Mouse (Mus musculus) kidney, adult 8-10 months (tissue): ENCODE measurements around the gene Serpine1.

ENCODE experiments used
- DNase-seq, 2 experiments: peaks; one replicate each; pipeline ENCODE4 v3.0.0; 2022

The Serpine1 gene

DNA sequence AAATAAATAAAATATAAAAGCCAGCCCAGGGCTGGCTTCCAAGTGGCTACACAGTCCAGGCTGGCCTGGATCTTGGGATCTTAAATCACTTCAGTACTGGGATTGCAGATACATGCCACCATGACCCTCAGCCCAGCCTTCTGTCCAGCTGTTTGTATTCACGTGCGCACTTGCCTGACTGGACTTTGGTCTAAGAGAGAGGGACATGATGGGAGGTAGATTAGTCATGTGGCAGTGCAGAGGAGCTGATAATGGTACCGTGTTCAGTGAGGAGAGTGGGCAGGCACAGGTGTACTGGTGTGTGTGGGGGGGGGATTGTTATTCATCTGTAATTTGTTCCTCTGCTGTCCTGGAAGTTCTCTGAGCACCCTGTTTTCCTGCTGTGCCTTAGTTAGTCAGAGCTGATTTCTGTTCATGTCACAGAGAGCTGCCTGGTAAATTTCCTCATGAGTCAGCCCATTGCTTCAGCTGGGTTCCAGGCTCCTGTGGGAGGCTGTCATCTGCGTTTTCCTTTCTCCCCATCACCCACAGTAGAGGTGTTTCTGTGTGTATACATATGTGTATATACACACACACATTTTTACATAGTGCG lies 20.1 kb downstream of the Serpine1 start:
- DNase-seq: peak in 1 of 2 experiments; percentile 29

GRCm38 (mm10) chr5:137051125-137051524 lies 20.9 kb downstream of the Serpine1 start:
- DNase-seq: peak in 1 of 2 experiments; percentile 35

DNA sequence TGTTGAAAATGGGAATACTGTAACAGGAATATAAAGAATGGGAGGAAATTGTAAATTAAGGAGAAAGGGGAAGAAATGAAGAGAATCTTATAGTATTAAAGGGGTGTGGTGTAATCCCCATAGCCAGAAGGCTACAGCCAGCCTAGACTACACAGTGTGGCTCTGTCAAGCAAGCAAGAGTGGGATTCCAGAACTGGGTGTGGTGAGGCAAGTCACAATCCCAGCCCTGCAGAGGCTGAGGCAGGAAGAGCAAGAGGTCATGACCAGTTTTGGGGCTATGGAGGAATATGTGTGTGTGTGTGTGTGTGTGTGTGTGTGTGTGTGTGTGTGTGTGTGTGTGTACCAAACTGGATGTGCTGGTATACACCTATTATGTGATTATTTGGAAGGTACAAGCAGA lies 25.1 kb downstream of the Serpine1 start:
- no peak for DNase-seq

DNA sequence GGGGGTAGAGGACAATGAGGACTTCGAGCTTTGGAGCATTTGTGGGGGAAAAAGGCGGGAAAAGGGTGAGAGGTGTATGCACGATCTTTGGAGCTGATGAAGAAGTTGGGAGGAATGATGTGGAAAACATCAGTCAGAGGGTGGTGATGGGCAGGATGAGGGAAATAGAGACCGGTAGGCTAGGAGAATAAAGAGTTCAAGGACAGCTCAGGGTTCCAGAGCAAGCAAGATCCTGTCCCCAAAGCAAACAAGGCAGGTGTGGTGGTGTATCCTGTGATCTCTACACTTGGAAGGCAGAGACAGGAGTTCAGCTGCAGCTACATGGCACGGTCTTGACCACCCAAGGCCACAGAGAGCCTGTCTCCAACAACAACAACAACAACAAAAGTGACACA lies 25.7 kb downstream of the Serpine1 start:
- DNase-seq: no peak

DNA sequence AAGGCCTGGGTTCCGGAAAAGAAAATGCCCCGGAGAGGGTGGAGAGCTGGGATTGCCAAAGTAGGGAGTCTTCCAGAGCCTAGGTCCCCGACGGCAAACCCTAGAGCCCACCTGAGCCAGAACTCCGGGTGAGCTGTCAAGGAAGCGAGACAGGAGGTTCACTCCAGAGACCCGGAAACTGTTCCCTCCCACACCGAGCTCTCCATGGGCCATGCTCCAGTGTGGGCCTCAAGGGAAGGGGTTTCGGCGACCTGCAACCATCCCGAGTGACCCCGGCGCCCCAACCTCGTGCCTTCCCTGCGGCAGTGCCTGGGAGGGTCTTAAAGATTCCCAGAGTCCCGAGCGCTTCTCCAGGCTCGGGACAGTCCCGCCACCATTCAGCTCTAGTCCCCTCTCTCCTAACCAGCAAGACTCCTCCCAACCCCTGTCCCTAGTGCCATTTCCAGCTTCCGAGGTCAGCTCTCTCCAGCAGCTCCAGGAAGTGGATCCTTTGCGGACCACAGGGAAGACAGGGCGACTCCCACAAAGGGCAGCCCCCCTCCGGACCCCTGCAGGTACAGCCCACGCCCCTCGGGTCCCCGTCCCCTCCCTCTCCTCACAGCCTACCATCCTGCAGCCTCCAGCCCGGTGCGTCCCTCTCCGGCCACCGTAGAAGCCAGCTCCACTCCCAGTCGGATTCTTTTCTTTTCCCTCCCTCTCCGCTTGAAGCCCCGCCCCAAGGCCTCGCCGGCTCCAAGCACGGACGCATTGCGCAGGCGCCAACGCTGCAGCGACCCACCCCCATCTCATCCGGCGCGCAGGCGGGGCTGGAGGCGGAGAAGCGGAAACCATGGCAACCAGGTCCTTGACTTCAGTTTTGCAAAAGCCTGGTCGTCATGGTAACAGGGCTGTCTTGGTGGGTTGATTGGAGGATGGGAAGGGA lies 26.4 kb downstream of the Serpine1 start, which contains the start of gene Ap1s1:
TSS of gene Ap1s1 (minus strand) at position 734 of the 922 bp plus-strand sequence.
- peak; percentile 96 to 97 for DNase-seq

- DNase-seq: no peak
Observed at GRCm38 (mm10) chr5:137043997-137044396, 28.1 kb downstream of the Serpine1 start.

DNA sequence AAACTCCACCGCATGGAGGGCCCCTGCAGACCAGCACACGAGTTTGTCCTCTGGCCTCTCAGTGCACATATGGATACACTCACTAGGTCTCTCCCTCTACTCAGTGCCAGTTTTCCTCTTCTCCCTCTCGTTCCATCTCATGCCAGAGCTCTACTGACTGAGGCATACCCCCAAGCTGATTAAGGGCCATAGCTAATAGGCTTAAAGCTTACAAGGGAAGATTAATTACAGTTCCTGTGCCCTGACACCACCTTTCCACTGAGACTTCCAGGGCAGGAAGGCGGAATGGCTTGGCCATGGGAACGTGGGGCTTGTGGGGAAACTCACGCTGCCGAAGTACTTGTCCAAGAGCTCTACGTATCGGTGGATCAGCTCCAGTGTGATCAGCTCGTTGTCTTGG lies 30.6 kb downstream of the Serpine1 start:
- DNase-seq: no peak

DNA sequence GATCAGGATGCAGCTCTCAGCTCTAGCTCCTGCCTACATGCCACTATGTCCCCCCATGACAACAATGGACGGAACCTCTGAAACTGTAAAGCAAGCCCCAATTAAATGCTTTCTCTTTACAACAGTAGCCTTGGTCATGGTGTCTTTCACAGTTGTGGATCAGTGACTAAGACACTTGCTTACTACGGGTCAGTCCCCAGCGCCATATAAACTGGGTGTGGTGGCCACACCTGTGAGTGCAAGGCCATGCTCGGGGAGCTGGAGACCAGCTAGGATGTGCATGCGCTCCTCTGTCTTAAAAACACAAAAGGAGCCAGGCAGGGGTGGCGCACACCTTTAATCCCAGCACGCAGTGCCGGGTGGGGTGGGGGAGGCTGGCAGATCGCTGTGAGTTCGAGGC lies 32.6 kb downstream of the Serpine1 start:
- DNase-seq: no peak

DNA sequence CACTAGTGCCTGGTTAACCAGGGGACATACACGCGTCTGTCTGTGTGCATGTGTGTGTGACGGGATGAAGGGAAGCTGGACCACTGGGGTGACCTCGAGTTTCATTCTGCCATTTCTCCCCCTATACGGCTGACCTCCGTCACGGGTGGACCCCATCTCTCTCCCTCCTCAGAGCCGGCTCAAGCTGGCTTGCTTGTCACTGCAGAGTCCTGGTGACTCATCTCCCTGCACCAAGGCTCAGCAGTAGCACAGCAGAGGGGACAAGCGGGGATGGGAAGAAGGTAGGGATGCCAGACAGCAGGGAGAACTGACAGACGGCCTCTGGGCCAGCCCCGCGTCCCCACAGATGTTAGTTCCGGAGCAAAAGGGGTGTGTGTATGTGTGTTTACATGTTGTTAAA lies 35.9 kb downstream of the Serpine1 start:
- no peak for DNase-seq

DNA sequence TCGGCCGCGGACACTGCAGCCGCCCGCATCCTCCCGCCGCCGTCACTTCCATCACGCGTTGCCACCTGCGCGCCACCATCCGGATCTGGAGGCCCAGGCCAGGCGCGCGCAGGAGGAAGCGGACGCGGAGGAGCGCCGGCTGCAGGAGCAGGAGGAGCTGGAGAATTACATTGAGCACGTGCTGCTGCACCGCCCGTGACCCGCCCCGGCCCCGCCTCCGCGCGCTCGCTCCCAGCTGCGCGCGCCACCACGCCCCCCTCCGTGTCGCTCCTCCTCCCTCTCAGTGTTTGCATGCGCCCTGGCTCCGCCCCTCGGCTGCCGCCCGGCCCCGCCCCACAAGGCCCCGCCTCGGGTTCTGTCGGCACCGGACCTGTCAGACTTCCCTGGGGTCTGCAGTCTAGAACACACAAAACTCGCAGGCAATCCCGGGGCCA lies 39.4 kb downstream of the Serpine1 start:
- peak; percentile 82 to 87 for DNase-seq

DNA sequence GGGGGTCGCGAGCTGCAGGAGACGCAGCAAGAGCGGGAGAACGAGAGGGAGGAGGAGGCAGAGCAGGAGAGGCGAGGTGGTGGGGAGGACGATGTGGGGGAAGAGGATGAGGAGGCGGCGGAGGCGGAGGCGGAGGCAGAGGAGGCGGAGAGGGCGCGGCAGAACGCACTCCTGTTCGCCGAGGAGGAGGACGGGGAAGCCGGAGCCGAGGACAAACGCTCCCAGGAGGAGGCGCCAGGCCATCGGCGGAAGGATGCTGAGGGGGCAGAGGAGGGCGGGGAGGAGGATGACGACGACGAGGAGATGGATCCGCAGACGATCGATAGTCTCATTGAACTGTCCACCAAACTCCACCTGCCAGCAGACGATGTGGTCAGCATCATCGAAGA lies 40.0 kb downstream of the Serpine1 start:
- no peak for DNase-seq

GRCm38 (mm10) chr5:137031076-137032032 lies 40.7 kb downstream of the Serpine1 start:
- DNase-seq: peak in 1 of 2 experiments; percentile 19

DNA sequence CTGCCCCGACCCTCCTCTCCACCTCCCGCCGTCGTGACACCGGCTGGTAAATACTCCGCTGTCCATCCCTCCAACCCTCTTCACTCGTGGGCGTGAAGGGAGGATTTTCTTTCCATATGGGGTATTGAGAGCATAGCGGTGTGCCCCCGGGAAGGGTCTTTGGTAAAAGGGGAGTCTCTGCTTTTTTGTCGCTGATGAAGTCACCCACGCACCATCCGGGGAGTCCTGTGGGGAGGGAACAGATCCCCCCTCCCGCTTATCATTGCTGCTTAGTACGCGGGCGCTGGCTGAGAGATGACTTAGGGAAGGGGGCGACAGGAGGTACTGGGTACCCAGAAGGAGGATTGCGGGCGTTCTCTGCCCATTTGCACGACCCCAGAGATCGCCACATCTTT lies 41.7 kb downstream of the Serpine1 start:
- no peak for DNase-seq

- DNase-seq: peak; percentile 93 to 97
Observed at GRCm38 (mm10) chr5:137029643-137030415, 42.2 kb downstream of the Serpine1 start.

- no peak for DNase-seq
Observed at GRCm38 (mm10) chr5:137029273-137029585, 42.8 kb downstream of the Serpine1 start.

- DNase-seq: no peak
Observed at GRCm38 (mm10) chr5:137028561-137029272, 43.4 kb downstream of the Serpine1 start.

DNA sequence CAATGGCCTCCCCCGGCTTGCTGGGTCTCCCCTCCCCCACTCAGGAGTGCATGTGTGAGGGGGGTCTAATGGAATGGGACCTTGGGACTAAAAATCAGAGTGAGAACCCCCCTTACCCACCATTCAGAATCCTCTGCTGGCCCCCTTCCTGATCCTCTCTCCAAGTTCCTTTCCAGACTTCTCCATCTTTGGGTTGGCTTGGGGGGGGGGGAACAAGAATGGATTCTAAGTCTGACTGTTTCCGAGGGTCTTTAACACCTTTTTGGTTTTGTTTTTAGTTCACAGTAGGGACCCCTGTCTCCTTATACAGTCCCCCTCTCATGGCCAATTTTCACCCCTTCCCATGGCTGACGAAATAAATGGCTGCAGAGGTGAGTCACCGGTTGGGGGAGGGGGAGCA lies 46.0 kb downstream of the Serpine1 start, which contains the start of gene Vgf:
TSS of gene Vgf (plus strand) at position 301 of the 400 bp plus-strand sequence.
- no peak for DNase-seq

GRCm38 (mm10) chr5:137025132-137025531 lies 46.9 kb downstream of the Serpine1 start:
- peak; percentile 27 to 70 for DNase-seq

DNA sequence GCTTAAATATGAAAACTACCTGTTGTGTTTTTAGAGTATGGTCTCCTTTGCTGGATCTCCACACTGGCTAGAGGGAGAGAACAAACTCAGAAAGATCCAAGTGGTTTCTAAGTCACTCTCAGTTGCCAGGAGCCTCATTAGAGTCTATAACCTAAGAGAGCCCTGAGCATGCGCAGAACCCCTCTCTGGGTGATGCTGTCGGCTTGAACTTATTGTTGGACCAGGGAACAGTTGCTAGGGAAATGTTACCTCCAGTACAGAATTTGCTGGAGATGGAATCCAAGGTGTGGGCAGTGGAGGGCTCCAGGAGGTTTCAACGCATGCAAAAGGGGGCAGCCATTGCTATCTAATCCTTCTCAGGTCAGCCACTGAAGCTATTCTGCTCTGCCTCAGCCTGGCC lies 47.8 kb downstream of the Serpine1 start:
- no peak for DNase-seq

DNA sequence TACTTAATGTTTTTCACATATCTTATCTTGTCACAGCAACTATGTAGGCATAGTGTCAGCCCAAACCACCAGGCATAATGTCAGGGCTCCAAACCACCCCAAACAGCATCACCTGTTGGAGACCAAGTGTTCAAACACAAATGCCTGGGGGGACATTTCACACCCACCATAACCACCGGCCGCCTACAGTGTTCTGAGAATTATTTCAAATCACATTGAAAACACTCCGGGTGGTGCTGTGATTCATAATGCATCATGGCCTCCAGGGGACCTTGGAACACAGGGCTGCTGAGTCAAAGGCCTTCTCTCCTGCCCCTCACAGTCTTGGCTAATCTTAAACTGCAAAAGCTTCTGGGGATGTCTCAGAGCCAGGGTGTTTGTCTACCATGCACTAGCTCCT lies 56.2 kb downstream of the Serpine1 start:
- DNase-seq: no peak

GRCm38 (mm10) chr5:137012401-137012950 lies 59.6 kb downstream of the Serpine1 start:
- no peak for DNase-seq
